Mouse (Mus musculus): ENCODE results near the gene Fcgbp. TPM values are rescaled to one million over a fixed set of nuclear protein-coding genes. Genes with fewer than 3 reads are reported as not detected.

The Fcgbp gene
- polyA plus RNA-seq (2014; fragmentation: Nextera tagmentation; extraction: Ambion mirVana), result 0.39 and 0.91 TPM in 2 replicates

GRCm38 (mm10) chr7:28070531-28071298 is at the start of gene Fcgbp:
Fcgbp (plus strand) TSS chr7:28071236.
- Histone ChIP-seq H3K9ac (replicated peaks; ENCODE audit: low read depth, low read length) (no peak within 1 kb of the TSS), H3K27me3 (ENCODE audit: control insufficient read depth, insufficient read depth, low read length) (no peaks in the 10 kb centered on the region), H3K27ac (ENCODE audit: low read depth, low read length) (no peak within 1 kb of the TSS), H3K36me3 (ENCODE audit: control insufficient read depth, insufficient read depth, low read length) (no peaks in the 10 kb centered on the region), H3K4me1 (ENCODE audit: control insufficient read depth, insufficient read depth, low read length) (no peaks in the 10 kb centered on the region), H3K9me3 (ENCODE audit: control insufficient read depth, low read length) (no peaks in the 10 kb centered on the region), H3K4me3 (ENCODE audit: low read depth, low read length) (no peak within 1 kb of the TSS), H3K4me2 (ENCODE audit: low read depth, low read length) (no peak within 1 kb of the TSS)
- ATAC-seq (ENCODE audit: low read depth), result no peak
- WGBS, result 86% methylated on average over 21 of the region's 21 CpGs

DNA sequence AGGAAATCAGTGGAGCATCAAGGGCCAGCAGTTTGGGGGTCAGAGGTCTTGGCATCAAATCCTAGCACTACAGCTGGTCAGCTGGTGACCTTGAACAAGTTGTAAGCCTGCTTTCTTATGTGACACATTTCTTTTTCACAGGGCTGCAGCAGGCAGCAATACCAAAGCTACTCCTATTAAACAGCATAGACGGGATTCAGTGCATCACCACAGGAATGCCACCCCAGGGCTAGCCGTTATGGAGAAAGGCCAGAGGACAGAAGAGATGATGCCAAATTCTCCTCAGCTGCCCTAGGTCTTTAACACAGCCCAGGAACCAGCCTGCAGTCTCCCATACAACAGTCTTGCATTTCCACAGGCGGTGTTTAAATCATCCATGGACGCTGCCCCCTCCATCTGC is 26.5 kb upstream of the Fcgbp start:
- Histone ChIP-seq H3K4me1 (ENCODE audit: control insufficient read depth, insufficient read depth, low read length) (peaks cover 5% of the 10 kb centered on the region; the same call in 1 of the 2 replicates), H3K4me3 (ENCODE audit: low read depth, low read length) (no peak overlapping the region), H3K9me3 (ENCODE audit: control insufficient read depth, low read length) (no peaks in the 10 kb centered on the region), H3K9ac (replicated peaks; ENCODE audit: low read depth, low read length) (no peak overlapping the region), H3K36me3 (ENCODE audit: control insufficient read depth, insufficient read depth, low read length) (peaks cover 51% of the 10 kb centered on the region), H3K27me3 (ENCODE audit: control insufficient read depth, insufficient read depth, low read length) (no peaks in the 10 kb centered on the region), H3K4me2 (ENCODE audit: low read depth, low read length) (no peak overlapping the region), H3K27ac (ENCODE audit: low read depth, low read length) (no peak overlapping the region)
- ATAC-seq (ENCODE audit: low read depth), result no peak
- WGBS, result 92% methylated on average over 4 of the region's 4 CpGs

GRCm38 (mm10) chr7:28049476-28050409 is 21.3 kb upstream of the Fcgbp start, which contains the start of gene Psmc4:
Psmc4 (minus strand) TSS chr7:28050101.
- under 1% methylated on average over 52 of the region's 52 CpGs for WGBS
- no peaks in the 10 kb centered on the region for H3K27me3 ChIP-seq (ENCODE audit: control insufficient read depth, insufficient read depth, low read length)
- no peak within 1 kb of the TSS for H3K27ac ChIP-seq (ENCODE audit: low read depth, low read length)
- ATAC-seq (ENCODE audit: low read depth), result peak; percentile 97
- peak within 1 kb of the TSS; percentile 71 for H3K9ac ChIP-seq (replicated peaks; ENCODE audit: low read depth, low read length)
- peaks cover 23% of the 10 kb centered on the region for H3K36me3 ChIP-seq (ENCODE audit: control insufficient read depth, insufficient read depth, low read length)
- peak within 1 kb of the TSS; percentile 70 for H3K4me3 ChIP-seq (ENCODE audit: low read depth, low read length)
- H3K4me2 ChIP-seq (ENCODE audit: low read depth, low read length), result peak within 1 kb of the TSS; percentile 58
- peaks cover 5% of the 10 kb centered on the region; the same call in 1 of the 2 replicates for H3K4me1 ChIP-seq (ENCODE audit: control insufficient read depth, insufficient read depth, low read length)
- H3K9me3 ChIP-seq (ENCODE audit: control insufficient read depth, low read length), result no peaks in the 10 kb centered on the region

GRCm38 (mm10) chr7:28050584-28050983 is 20.5 kb upstream of the Fcgbp start:
- ATAC-seq (ENCODE audit: low read depth), result 0 out of 2 replicates have a peak, but pooled peaks have one; percentile 4
- H3K9me3 ChIP-seq (ENCODE audit: control insufficient read depth, low read length), result no peaks in the 10 kb centered on the region
- H3K27me3 ChIP-seq (ENCODE audit: control insufficient read depth, insufficient read depth, low read length), result no peaks in the 10 kb centered on the region
- peaks cover 20% of the 10 kb centered on the region for H3K36me3 ChIP-seq (ENCODE audit: control insufficient read depth, insufficient read depth, low read length)
- no peak overlapping the region for H3K4me3 ChIP-seq (ENCODE audit: low read depth, low read length)
- H3K27ac ChIP-seq (ENCODE audit: low read depth, low read length), result no peak overlapping the region
- peak overlapping the region; percentile 32 for H3K4me2 ChIP-seq (ENCODE audit: low read depth, low read length)
- WGBS, result 60% methylated on average over 17 of the region's 17 CpGs
- peaks cover 5% of the 10 kb centered on the region; the same call in 1 of the 2 replicates for H3K4me1 ChIP-seq (ENCODE audit: control insufficient read depth, insufficient read depth, low read length)
- no peak overlapping the region for H3K9ac ChIP-seq (replicated peaks; ENCODE audit: low read depth, low read length)

DNA sequence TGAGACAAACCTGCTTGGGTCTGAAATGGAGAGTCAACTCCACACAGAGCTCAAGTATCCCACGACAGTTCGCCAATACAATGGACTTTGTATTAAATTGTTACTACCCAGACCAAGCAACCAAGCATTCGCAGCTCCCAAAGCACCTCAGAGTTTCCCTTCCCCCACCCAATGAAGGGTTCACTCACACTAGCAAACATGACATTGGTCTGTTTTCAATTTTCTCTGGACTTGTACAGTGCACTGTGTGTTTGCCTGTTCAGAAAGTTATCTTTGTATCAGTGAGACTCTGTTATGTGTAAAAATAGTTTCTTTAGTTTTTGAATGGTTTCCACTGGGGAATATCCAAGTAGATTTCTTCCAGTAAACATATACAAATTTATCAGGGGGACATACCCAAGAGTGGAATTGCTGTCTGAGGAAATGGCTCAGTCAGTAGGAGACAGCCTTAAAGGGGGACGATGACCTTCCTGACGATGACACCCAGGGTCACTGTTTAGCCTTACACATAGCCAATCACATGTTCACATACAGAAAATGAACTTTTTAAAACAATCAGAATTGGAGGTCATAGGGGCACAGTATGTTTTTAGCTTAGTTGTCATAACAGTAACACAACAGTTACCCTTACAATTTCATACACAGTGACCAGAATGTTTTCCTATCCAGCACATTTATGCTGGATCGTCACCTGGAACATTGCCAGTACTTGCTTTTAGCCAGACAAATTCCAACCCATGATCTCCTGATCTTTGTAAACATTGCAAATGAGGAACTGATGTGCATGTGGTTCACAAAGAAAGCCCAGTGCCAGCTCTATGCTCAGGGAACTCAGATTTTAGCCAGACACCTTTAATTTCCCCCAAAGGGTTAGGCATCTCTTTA is 17.7 kb upstream of the Fcgbp start:
- 84% methylated on average over 6 of the region's 6 CpGs for WGBS
- Histone ChIP-seq H3K27ac (ENCODE audit: low read depth, low read length) (no peak overlapping the region), H3K4me2 (ENCODE audit: low read depth, low read length) (no peak overlapping the region), H3K27me3 (ENCODE audit: control insufficient read depth, insufficient read depth, low read length) (no peaks in the 10 kb centered on the region), H3K36me3 (ENCODE audit: control insufficient read depth, insufficient read depth, low read length) (peaks cover 5% of the 10 kb centered on the region; the same call in 1 of the 2 replicates), H3K9ac (replicated peaks; ENCODE audit: low read depth, low read length) (no peak overlapping the region), H3K4me1 (ENCODE audit: control insufficient read depth, insufficient read depth, low read length) (peaks cover 5% of the 10 kb centered on the region; the same call in 1 of the 2 replicates), H3K4me3 (ENCODE audit: low read depth, low read length) (no peak overlapping the region), H3K9me3 (ENCODE audit: control insufficient read depth, low read length) (no peaks in the 10 kb centered on the region)
- ATAC-seq (ENCODE audit: low read depth), result no peak

DNA sequence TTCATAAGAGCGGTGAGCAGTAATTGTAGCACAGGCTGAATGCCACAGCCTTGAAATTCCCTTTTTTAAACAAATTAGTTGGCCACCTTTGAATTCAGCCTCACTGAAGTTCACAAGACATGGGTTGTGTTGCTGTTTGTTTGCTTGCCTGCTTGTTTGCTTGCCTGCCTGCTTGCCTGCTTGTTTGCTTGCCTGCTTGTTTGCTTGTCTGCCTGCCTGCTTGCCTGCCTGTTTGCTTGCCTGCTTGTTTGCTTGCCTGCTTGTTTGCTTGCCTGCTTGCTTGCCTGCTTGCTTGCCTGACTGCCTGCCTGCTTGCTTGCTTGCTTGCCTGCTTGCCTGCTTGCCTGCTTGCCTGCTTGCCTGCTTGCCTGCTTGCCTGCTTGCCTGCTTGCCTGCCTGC is 11.1 kb upstream of the Fcgbp start:
- Histone ChIP-seq H3K4me1 (ENCODE audit: control insufficient read depth, insufficient read depth, low read length) (no peaks in the 10 kb centered on the region), H3K27ac (ENCODE audit: low read depth, low read length) (no peak overlapping the region), H3K4me2 (ENCODE audit: low read depth, low read length) (no peak overlapping the region), H3K9me3 (ENCODE audit: control insufficient read depth, low read length) (no peaks in the 10 kb centered on the region), H3K27me3 (ENCODE audit: control insufficient read depth, insufficient read depth, low read length) (no peaks in the 10 kb centered on the region), H3K9ac (replicated peaks; ENCODE audit: low read depth, low read length) (no peak overlapping the region), H3K36me3 (ENCODE audit: control insufficient read depth, insufficient read depth, low read length) (no peaks in the 10 kb centered on the region), H3K4me3 (ENCODE audit: low read depth, low read length) (no peak overlapping the region)
- WGBS, result 96% methylated on average over 1 of the region's 1 CpGs
- ATAC-seq (ENCODE audit: low read depth), result no peak

GRCm38 (mm10) chr7:28068661-28069060 is 2.4 kb upstream of the Fcgbp start:
- ATAC-seq (ENCODE audit: low read depth), result no peak
- Histone ChIP-seq H3K27ac (ENCODE audit: low read depth, low read length) (no peak overlapping the region), H3K4me2 (ENCODE audit: low read depth, low read length) (no peak overlapping the region), H3K36me3 (ENCODE audit: control insufficient read depth, insufficient read depth, low read length) (no peaks in the 10 kb centered on the region), H3K9me3 (ENCODE audit: control insufficient read depth, low read length) (no peaks in the 10 kb centered on the region), H3K9ac (replicated peaks; ENCODE audit: low read depth, low read length) (no peak overlapping the region), H3K27me3 (ENCODE audit: control insufficient read depth, insufficient read depth, low read length) (no peaks in the 10 kb centered on the region), H3K4me3 (ENCODE audit: low read depth, low read length) (no peak overlapping the region), H3K4me1 (ENCODE audit: control insufficient read depth, insufficient read depth, low read length) (no peaks in the 10 kb centered on the region)
- 92% methylated on average over 3 of the region's 3 CpGs for WGBS

DNA sequence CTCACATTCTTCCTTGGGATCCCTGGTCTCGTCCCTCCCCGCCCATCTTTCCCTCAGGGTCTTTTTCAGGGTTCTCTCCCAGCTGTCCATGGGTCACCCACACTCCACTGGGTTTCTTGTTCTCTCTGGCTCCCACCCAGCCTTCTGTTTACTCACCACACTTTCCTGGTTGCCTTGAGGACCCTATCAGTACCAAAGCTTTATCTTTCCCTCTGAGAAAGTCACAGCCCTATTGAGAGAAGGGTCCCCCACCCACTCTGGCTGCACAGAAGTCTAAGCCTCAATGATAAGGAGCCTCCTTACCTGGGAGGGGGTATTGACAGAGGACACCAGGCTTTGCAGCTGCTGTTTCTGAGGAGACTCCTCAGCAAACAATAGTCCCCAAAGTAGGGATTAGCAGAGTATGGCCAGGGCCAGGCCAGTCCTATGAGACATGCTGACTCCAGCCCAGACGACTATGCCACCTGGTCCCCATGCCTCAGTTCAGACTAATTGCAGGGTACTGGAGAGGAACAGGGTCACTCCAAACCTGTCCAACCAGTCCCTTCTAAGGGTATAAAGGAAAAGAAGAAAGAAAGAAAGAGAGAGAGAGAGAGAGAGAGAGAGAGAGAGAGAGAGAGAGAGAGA is 1.4 kb upstream of the Fcgbp start:
- Histone ChIP-seq H3K4me3 (ENCODE audit: low read depth, low read length) (no peak overlapping the region), H3K4me2 (ENCODE audit: low read depth, low read length) (no peak overlapping the region), H3K36me3 (ENCODE audit: control insufficient read depth, insufficient read depth, low read length) (no peaks in the 10 kb centered on the region), H3K9ac (replicated peaks; ENCODE audit: low read depth, low read length) (no peak overlapping the region), H3K27ac (ENCODE audit: low read depth, low read length) (no peak overlapping the region), H3K27me3 (ENCODE audit: control insufficient read depth, insufficient read depth, low read length) (no peaks in the 10 kb centered on the region), H3K4me1 (ENCODE audit: control insufficient read depth, insufficient read depth, low read length) (no peaks in the 10 kb centered on the region), H3K9me3 (ENCODE audit: control insufficient read depth, low read length) (no peaks in the 10 kb centered on the region)
- WGBS, result 61% methylated on average over 3 of the region's 3 CpGs
- no peak for ATAC-seq (ENCODE audit: low read depth)

Data from neural tube, embryonic 14.5 days (tissue).